Mouse (Mus musculus): ENCODE measurements around the gene Wdr73.

Wdr73 gene

DNA sequence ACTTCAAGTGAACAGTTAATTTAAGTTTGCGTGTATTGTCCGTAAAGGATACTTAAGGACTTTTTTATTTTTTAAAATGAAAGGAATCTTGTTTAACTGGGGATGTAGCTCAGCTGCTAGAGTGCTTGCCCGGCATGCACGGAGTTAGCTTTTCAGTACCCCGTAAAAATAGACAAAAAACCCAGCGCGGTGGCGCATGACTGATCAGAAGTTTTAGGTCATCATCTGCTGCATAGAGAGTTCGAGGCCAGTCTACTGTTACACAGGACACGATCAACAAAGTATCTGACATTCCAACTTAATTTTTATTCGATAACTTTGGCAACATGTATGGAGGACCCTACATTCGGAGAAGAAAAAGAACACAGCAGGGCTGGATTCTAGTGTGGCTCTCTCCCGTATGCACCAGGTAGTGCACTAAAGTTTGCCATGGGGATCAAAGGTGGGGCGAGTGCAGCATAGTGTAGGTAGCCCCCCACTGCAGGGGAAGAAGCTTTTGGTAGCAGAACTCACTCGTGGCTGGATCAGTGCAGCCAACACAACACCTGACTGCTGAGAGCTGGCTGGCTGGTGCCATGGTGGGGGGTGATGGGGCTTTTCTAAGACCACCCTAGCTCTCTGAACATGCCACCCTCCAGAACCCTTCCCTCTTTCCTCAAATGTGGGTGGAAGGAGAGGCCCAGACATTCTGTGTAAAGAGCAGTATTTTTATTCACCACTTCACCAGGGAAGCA is 639 bp upstream of the Wdr73 start:
- TF ChIP-seq GATA4 (IDR thresholded peaks at IDR 0.05; ENCODE audit: insufficient replicate concordance, low read length), result no peak

DNA sequence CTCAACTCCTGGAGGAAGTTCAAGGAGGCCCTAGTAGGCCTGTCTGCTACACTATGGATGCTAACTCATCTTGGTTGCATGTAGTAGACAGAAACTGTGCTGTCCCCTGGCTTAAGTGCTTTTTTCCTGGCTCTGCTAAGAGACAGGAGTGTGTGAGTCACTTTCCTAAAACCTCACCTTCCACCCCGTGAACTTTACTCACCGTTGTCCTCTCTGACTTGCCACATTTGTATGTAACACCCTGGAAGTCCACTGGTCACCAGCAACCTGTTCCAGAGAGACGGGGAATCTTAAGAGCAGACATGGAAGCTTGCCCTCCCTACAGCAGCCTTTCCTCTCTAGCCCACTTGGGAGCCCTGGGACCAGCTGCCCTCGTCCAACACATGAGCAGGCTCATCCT is 3.3 kb downstream of the Wdr73 start:
- no peak for TF ChIP-seq GATA4 (IDR thresholded peaks at IDR 0.05; ENCODE audit: insufficient replicate concordance, low read length)

DNA sequence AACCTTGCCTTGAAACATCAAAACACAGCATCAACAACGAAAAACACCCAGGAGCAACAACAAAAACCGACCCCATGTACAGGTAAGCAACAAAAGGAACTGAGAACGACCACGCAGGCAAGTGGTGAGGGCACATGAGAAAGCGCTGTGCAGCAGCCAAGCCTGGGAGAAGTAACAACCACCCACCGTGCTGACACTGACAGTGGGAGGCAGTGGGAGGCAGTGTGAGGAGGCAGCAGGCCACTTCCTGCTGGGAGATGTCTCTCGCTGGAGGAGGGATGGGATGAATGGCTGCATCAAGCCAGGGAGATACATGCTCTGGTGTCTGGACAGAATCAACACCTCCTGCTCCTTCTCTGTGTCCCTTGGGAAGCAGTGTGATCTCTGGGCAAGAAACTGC is 3.9 kb downstream of the Wdr73 start:
- TF ChIP-seq GATA4 (IDR thresholded peaks at IDR 0.05; ENCODE audit: insufficient replicate concordance, low read length), result no peak

DNA sequence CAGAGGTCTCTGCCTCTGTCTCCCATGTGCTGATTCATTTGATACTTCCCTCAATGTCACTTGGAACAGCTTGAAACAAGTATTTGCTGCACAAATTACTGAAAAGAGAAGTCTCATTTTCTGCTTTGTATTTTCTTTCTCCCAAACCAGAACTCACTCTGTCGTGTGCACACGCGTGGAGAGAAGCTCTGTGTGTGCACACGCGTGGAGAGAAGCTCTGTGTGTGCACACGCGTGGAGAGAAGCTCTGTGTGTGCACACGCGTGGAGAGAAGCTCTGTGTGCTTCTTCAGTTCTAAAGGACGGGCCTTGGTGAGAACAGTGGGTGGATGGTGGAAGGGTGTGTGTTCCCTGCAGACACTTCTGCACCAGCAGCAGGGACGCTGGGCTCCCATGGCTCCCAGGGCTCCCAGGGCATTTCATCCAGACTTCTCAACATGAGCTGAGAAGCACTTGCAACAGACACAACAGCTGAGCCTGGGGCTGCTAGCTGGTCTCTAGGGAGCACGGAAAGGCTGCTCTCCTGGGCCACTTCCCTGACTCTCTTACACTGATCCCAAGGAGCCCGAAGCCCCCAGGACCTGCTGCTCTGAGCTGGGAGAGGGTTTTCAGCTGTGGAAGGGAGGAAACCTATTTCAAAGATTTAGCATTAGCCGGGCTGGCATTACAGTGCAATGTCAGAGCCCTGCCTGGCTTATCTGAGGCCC is 6.1 kb downstream of the Wdr73 start:
- no peak for TF ChIP-seq GATA4 (IDR thresholded peaks at IDR 0.05; ENCODE audit: insufficient replicate concordance, low read length)

DNA sequence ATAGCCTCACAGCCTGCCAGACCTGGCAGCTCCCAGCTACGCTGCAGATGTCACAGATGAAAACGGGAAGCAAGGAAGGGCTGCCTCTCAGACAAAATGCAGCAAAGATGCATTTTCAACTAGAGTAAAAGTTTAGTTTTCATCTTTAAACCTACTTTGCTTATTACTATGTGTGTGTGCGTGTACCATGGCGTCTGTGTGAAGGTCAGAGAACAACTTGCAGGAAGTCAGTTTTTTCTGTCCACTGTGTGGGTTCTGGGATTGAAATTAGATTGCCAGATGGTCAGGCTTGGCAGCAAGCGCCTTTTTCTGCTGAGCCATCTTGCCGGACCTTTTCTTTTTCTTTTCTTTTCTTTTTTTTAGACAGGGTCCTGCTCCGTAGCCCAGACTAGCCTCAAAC is 6.9 kb downstream of the Wdr73 start:
- no peak for TF ChIP-seq GATA4 (IDR thresholded peaks at IDR 0.05; ENCODE audit: insufficient replicate concordance, low read length)

DNA sequence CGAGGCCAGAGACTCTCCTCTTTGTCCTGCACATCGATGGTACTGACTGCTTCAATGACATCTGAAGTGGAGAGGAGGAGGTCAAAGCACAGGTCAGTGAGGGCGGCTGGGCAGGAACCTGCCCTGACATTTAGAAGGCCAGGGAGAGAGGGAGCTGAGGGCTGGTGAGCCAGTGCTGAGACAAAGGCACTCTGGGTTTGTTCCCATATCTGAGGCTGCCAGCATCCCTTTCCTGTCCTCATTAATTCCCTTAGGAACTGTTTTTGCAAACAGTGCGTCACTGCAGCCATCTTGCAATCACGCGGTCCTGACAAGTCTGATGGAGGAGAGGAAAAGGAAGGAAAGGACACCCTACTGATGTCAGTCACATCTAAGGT is 7.3 kb downstream of the Wdr73 start:
- peak; percentile 29; the same call in 1 of the 2 replicates for TF ChIP-seq GATA4 (IDR thresholded peaks at IDR 0.05; ENCODE audit: insufficient replicate concordance, low read length)

DNA sequence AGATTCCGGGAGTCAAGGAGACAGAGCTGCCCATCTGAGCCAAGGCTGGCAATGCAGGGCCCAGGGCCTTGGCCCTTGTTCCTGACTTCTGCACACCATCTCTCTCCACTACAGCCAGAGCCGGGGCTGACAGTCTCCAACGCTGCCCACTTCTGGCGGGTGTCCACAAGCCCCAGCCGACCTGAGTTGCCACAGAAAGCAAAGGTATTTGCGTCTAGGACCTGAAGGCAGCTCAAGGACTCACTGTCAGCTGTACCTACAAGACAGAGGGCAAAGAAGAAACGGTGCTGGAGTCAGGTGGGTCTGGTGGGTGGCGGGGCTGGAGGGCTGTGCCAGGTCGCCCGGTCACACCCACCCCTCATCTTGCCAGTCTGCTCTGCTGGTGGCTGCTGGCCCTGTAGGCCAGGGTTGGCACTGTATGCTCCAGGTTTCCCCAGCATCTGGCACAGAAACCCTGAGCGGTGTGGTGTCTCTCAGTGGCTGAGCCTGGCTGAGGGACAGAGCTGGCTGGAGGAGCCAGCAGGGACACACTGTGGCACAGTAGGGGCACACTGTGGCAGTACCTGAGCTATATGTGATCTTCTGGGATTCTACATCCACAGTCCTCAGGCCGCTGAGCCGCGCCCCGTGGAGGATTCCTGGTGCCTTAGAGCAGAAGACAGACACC is 7.8 kb downstream of the Wdr73 start:
- TF ChIP-seq GATA4 (IDR thresholded peaks at IDR 0.05; ENCODE audit: insufficient replicate concordance, low read length), result no peak

DNA sequence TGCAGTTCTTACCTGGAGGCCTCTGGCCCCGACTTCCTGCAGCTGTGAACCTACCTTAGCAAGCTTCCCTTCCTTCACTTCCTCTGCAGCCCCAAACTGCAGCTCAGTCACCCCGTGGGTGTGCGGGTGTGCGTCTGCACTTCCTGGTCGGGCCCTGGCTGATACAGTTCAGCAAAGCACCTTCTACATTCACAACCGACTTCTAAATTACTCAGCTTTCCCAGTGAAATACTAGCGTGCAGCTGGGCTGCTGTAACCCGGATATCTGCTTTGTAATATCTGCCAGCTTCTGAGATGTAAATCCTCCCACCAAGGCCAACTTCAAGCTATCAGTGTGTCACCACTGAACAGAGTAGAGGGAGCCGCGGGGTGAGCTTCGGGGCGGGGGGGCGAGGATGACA is 11.2 kb downstream of the Wdr73 start:
- no peak for TF ChIP-seq GATA4 (IDR thresholded peaks at IDR 0.05; ENCODE audit: insufficient replicate concordance, low read length)

DNA sequence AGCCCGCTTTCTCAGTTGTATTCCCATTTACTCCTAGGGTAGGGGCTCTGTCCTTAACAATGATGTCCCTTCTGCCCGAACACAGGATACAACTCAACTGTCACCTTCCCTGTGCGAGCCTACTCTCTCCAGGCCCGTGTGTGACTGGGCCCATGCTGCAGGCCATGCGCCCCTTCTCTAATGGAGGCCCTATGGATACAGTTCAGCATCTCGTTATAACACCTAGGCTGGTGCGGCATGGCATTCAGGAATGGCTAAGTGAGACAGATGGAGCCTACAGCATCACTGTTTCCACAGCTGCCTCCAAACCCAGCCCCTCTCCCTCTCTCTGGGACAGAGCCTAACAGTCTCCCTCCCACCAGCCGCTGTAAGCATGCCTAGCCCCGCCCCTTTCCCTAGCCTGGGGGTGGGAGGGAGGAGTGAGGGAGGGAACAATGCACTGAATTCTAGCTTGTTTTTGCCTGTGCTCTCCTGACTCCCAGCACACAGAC is 12.0 kb downstream of the Wdr73 start:
- no peak for TF ChIP-seq GATA4 (IDR thresholded peaks at IDR 0.05; ENCODE audit: insufficient replicate concordance, low read length)

DNA sequence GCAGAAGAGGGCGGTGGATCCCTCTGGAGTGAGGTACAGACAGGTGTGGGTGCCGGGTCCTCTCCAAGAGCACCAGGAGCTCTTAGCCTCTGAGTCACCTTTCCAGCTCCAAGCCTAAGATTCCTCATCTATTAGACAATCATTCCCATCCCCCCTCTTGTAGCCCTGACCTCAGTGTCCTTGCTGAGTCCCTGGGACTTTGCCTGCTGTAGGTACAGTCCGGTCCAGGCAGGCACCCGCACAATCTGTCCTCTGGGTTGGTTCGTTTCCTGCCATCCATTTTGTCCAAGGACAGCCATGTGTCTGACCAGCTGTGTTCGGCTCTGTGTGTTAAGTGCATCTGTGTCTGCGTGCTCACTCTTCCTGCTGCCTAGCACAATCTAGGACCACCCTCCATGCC is 12.5 kb downstream of the Wdr73 start:
- no peak for TF ChIP-seq GATA4 (IDR thresholded peaks at IDR 0.05; ENCODE audit: insufficient replicate concordance, low read length)

DNA sequence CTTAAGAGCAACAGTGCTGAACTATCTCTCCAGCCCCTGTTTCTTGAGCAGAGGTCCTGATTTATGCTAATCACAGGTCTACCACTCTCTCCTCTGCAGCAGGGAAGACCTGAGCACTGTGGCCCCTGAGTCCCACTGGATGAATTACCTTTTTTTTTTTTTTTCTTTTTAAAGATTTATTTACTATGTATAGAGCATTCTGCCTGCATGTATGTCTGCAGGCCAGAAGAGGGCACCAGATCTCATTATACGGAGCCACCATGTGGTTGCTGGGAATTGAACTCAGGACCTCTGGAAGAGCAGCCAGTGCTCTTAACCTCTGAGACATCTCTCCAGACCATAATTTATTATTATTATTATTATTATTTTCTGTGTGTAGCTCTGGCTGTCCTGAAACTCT is 15.4 kb downstream of the Wdr73 start:
- TF ChIP-seq GATA4 (IDR thresholded peaks at IDR 0.05; ENCODE audit: insufficient replicate concordance, low read length), result no peak

DNA sequence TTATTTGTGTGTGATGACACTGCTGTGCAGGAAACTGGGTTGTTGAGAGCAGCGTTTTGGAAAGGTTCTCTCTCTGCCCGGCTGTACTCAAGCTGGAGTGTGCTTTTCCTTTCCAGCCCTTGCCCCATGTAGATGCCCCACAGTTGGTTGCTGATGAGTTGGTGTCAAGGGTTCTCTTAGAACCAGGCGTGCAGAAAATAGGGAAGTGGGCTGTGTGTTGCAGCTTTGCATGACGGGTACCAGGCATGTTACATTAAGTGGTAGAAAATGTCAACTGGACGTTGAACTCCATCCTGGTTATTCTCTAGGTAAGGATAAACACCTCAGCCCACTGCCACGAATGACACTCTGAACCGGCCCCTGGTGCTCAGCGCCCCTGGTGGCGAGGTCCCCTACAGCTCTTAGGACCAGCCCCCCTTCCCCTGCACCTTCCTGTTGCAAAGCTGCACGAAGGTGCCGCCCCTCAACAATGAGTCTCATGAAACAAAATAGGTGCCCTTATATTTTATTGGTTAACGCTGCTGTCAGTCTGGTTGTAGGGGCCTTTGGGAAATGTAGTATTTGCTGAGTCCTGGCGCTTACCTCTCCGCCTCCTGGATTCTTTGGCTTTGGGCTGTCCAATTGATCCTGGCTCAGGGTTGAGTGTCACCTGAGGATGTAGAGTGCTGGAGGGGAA is 18.1 kb downstream of the Wdr73 start:
- TF ChIP-seq GATA4 (IDR thresholded peaks at IDR 0.05; ENCODE audit: insufficient replicate concordance, low read length), result no peak

DNA sequence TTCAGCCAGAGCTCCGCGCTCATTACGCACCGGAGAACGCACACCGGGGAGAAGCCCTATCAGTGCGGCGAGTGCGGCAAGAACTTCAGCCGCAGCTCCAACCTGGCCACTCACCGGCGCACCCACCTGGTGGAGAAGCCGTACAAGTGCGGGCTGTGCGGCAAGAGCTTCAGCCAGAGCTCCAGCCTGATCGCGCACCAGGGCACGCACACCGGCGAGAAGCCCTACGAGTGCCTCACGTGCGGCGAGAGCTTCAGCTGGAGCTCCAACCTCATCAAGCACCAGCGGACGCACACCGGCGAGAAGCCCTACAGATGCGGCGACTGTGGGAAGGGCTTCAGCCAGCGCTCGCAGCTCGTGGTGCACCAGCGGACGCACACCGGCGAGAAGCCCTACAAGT is 25.3 kb downstream of the Wdr73 start:
- TF ChIP-seq GATA4 (IDR thresholded peaks at IDR 0.05; ENCODE audit: insufficient replicate concordance, low read length), result no peak

DNA sequence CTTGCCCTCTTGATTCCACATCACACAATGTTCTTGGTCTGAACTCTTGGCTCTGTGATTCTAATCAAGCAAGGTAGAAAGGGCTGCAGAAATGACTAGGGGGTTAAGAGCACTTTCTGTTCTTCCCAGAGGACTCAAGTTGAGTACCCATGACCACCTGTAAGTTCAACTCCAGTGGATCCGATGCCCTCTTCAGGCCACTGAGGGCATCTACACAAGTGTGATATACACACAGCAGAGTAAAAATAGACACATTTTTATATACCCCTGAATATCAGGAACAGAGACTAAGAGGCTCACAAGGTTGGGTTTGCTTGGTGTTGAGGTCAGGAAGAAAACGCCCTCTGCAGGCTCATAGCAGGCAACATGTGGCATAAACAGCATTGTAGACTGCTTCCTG is 27.4 kb downstream of the Wdr73 start:
- TF ChIP-seq GATA4 (IDR thresholded peaks at IDR 0.05; ENCODE audit: insufficient replicate concordance, low read length), result no peak

DNA sequence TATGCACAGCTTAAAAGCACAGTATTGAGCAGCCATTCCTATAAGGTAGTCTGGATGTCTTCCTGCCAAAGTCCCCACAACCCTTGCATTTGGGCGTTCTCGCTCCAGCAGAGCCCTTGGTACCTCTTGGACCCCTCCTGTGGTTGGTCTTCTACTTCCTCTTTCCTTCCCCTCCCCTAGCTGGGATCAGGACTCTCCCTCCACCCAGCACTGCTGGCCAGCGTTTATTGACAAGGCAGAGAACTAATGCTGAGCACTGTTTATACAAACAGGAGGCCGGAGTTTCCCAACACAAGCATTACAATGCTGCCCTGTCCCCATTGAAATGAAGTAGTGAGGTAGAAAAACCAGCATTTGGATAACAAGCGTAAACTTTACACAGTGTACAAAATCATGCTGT is 28.0 kb downstream of the Wdr73 start:
- TF ChIP-seq GATA4 (IDR thresholded peaks at IDR 0.05; ENCODE audit: insufficient replicate concordance, low read length), result no peak

DNA sequence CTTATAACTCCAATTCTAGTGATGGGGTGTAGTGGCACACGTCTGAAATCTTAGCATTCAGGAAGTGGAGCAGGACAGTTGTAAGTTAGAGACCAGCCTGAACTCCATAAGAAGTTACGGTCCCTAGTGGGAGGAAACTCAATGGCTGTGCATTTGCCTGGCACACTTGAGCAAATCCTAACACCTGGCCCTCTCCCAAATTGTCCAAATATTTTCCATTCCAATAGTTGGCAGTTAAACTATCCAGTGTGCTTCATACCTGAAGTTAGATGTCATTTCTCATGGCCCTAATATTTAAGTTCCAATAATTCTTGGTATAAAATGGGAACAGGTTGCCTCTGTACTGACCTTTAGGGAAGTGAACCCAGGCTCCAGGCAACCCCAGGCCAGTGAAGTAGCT is 32.4 kb downstream of the Wdr73 start:
- no peak for TF ChIP-seq GATA4 (IDR thresholded peaks at IDR 0.05; ENCODE audit: insufficient replicate concordance, low read length)
